8 mouse cellular contexts compared by ENCODE assay signal in the genomic region with DNA sequence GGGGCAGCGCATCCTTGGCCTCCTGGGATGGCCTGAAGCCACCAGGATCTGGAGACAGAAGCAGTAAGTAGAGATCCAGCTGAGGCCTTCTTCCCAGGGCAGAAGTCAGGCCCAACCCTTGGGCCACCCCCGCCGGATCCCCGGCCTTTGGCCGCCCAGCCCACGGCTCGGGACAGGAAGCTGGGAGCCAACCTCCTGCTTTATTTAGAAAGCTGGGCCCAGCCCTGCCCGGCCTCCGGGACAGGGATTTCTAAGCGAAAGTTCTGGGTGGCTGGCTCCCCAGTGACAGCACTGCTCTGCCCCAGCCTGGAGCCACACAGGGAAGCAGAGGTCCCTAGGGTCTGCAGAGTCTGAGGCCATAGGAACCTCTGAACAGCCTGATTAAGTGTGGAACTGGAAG. TPM values are rescaled to one million over a fixed set of nuclear protein-coding genes. Genes with fewer than 3 reads are reported as not detected.
A peak's percentile ranks its signal among the peaks of the same experiment; 100 is the strongest.
DNase-seq lines count a peak whose midpoint lies in the region; ATAC-seq and TF ChIP-seq lines count a peak whose summit lies in the region.

No protein-coding gene starts in this region.

- H3K27ac ChIP-seq in gastrocnemius, adult 2 months = peak overlapping the region; percentile 96
- H3K27ac ChIP-seq in intestine, embryonic 15.5 days = peak overlapping the region; percentile 79
- H3K27ac ChIP-seq in liver, embryonic 14.5 days = no peak overlapping the region; the same call in 1 of the 2 replicates

- no peaks in the 10 kb centered on the region for H3K27me3 ChIP-seq in intestine, embryonic 15.5 days (replicated peaks)
- H3K27me3 ChIP-seq in liver, embryonic 14.5 days (ENCODE audit: control insufficient read depth, insufficient read depth, low read length) = no peaks in the 10 kb centered on the region

- H3K4me3 ChIP-seq in gastrocnemius, adult 2 months = peak overlapping the region; percentile 80
- peak overlapping the region; percentile 94 for H3K4me3 ChIP-seq in intestine, embryonic 15.5 days (replicated peaks)
- no peak overlapping the region for H3K4me3 ChIP-seq in liver, embryonic 14.5 days (ENCODE audit: insufficient read depth in 1 of 2, low read depth in 2 of 2, low read length in 2 of 2)

- H3K36me3 ChIP-seq in intestine, embryonic 15.5 days = 0 out of 2 replicates have a peak, but pooled peaks cover 3% of the 10 kb centered on the region
- no peaks in the 10 kb centered on the region for H3K36me3 ChIP-seq in liver, embryonic 14.5 days (replicated peaks; ENCODE audit: control insufficient read depth, insufficient read depth, low read depth)

- DNase-seq in adrenal gland, adult 2 months = peak; percentile 80
- no peak for DNase-seq in adrenal gland, adult 8-10 months
- peak; percentile 85 for DNase-seq in gastrocnemius, adult 2 months
- no peak for DNase-seq in liver, embryonic 14.5 days (ENCODE audit: low read depth in 3 of 3, low spot score in 3 of 3)
- DNase-seq in cerebellum, adult 9-11 months = no peak
- no peak for DNase-seq in layer of hippocampus, adult 8-10 months (ENCODE audit: low spot score in 2 of 2)

- peaks cover 45% of the 10 kb centered on the region for H3K4me1 ChIP-seq in intestine, embryonic 15.5 days (replicated peaks)
- H3K4me1 ChIP-seq in liver, embryonic 14.5 days (replicated peaks; ENCODE audit: control insufficient read depth in 2 of 2, insufficient read depth in 2 of 2, low read length in 1 of 2) = peaks cover 17 to 30% of the 10 kb centered on the region in 2 experiments

- TF ChIP-seq EP300 in liver, embryonic 14.5 days (IDR thresholded peaks at IDR 0.05; ENCODE audit: low read depth) = no peak

- TF ChIP-seq CTCF in gastrocnemius, adult 2 months (IDR thresholded peaks at IDR 0.05) = no peak
- TF ChIP-seq CTCF in liver, embryonic 14.5 days (IDR thresholded peaks at IDR 0.05; ENCODE audit: low read depth) = no peak

- WGBS in intestine, embryonic 15.5 days = 51% methylated on average over 10 of the region's 10 CpGs
- WGBS in liver, embryonic 14.5 days (ENCODE audit: insufficient replicate concordance) = 66% methylated on average over 10 of the region's 10 CpGs

- ATAC-seq in intestine, embryonic 15.5 days = no peak
- ATAC-seq in liver, embryonic 14.5 days (ENCODE audit: insufficient read depth) = no peak
- no peak for ATAC-seq in granulocyte monocyte progenitor cell, adult 5-6 weeks (replicated peaks; ENCODE audit: poor library complexity, severe bottlenecking)

- no peaks in the 10 kb centered on the region for H3K9me3 ChIP-seq in intestine, embryonic 15.5 days
- no peaks in the 10 kb centered on the region for H3K9me3 ChIP-seq in liver, embryonic 14.5 days (ENCODE audit: control insufficient read depth, low read length)

- H3K4me2 ChIP-seq in intestine, embryonic 15.5 days (replicated peaks) = peak overlapping the region; percentile 81
- peak overlapping the region; percentile 28; the same call in 1 of the 2 replicates for H3K4me2 ChIP-seq in liver, embryonic 14.5 days (ENCODE audit: low read depth)

- intact Hi-C loops in gastrocnemius, adult 2 months (cut with DNase I) = loop anchor here (5.0 to 10.0 kb wide), 2 partner anchors 45 to 167 kb away; a partner anchor contains a TSS

- H3K9ac ChIP-seq in intestine, embryonic 15.5 days = peak overlapping the region; percentile 96
- 0 out of 2 replicates have a peak overlapping the region, but pooled peaks have one; percentile 13 for H3K9ac ChIP-seq in liver, embryonic 14.5 days (replicated peaks)

RNA-seq across cellular contexts. Expression of a gene that starts 3.2 kb away (rescaled TPM):
- 10 to 100 TPM; 76.6 to 86.0 TPM for total RNA-seq in adrenal gland, adult 2 months (2021)
- 122 and 124 TPM in 2 replicates for polyA plus RNA-seq in adrenal gland, adult 2 months (2012; rRNA removed)
- 100 to 1,000 TPM in 2 of 4 experiments, 10 to 100 TPM in 2; 90.2 to 105 (median 98.1) TPM for total RNA-seq in adrenal gland, adult 8-10 months (2022)
- 10 to 100 TPM; 25.7 to 30.3 TPM for total RNA-seq in gastrocnemius, adult 2 months (2021)
- polyA plus RNA-seq in intestine, embryonic 15.5 days (2015; fragmentation: Nextera tagmentation; extraction: Ambion mirVana) = 245 and 269 TPM in 2 replicates
- polyA plus RNA-seq in liver, embryonic 14.5 days (2012; rRNA removed) = 14.8 and 17.0 TPM in 2 replicates
- 17.3 and 17.4 TPM in 2 replicates for polyA plus RNA-seq in liver, embryonic 14.5 days (2014; fragmentation: Nextera tagmentation; extraction: Ambion mirVana)
- 17.0 and 25.7 TPM in 2 replicates for total RNA-seq in granulocyte monocyte progenitor cell, adult 5-6 weeks (2014; fragmentation: Nextera tagmentation)
- total RNA-seq in granulocyte monocyte progenitor cell, adult 5-6 weeks (2017) = 4.9 and 6.4 TPM in 2 replicates
- 100 to 1,000 TPM; 106 to 120 (median 114) TPM for total RNA-seq in layer of hippocampus, adult 8-10 months (2022)

RNA-seq across cellular contexts. Expression of a gene that starts 17.5 kb away (rescaled TPM):
- 1,000 to 10,000 TPM; 1,028 to 1,195 TPM for total RNA-seq in adrenal gland, adult 2 months (2021)
- 3,784 and 4,442 TPM in 2 replicates for polyA plus RNA-seq in adrenal gland, adult 2 months (2012; rRNA removed)
- total RNA-seq in adrenal gland, adult 8-10 months (2022) = 1,000 to 10,000 TPM in 3 of 4 experiments, 100 to 1,000 TPM in 1; 989 to 1,424 (median 1,166) TPM
- 100 to 1,000 TPM; 847 to 871 TPM for total RNA-seq in gastrocnemius, adult 2 months (2021)
- 743 and 808 TPM in 2 replicates for polyA plus RNA-seq in intestine, embryonic 15.5 days (2015; fragmentation: Nextera tagmentation; extraction: Ambion mirVana)
- polyA plus RNA-seq in liver, embryonic 14.5 days (2012; rRNA removed) = 113 and 134 TPM in 2 replicates
- 139 and 156 TPM in 2 replicates for polyA plus RNA-seq in liver, embryonic 14.5 days (2014; fragmentation: Nextera tagmentation; extraction: Ambion mirVana)
- total RNA-seq in granulocyte monocyte progenitor cell, adult 5-6 weeks (2014; fragmentation: Nextera tagmentation) = 216 and 220 TPM in 2 replicates
- 151 and 250 TPM in 2 replicates for total RNA-seq in granulocyte monocyte progenitor cell, adult 5-6 weeks (2017)
- total RNA-seq in layer of hippocampus, adult 8-10 months (2022) = 100 to 1,000 TPM; 659 to 695 (median 670) TPM

RNA-seq across cellular contexts. Expression of a gene that starts 17.8 kb away (rescaled TPM):
- 1 to 10 TPM; 1.1 to 2.2 TPM for total RNA-seq in adrenal gland, adult 2 months (2021)
- 1.4 and 1.9 TPM in 2 replicates for polyA plus RNA-seq in adrenal gland, adult 2 months (2012; rRNA removed)
- total RNA-seq in adrenal gland, adult 8-10 months (2022) = 1 to 10 TPM in 3 of 4 experiments, under 1 TPM in 1; 0.70 to 2.2 (median 1.6) TPM
- total RNA-seq in gastrocnemius, adult 2 months (2021) = under 1 TPM; 0.26 to 0.53 TPM
- 0.92 and 0.97 TPM in 2 replicates for polyA plus RNA-seq in intestine, embryonic 15.5 days (2015; fragmentation: Nextera tagmentation; extraction: Ambion mirVana)
- 4.2 and 4.6 TPM in 2 replicates for polyA plus RNA-seq in liver, embryonic 14.5 days (2012; rRNA removed)
- 3.2 and 4.7 TPM in 2 replicates for polyA plus RNA-seq in liver, embryonic 14.5 days (2014; fragmentation: Nextera tagmentation; extraction: Ambion mirVana)
- total RNA-seq in granulocyte monocyte progenitor cell, adult 5-6 weeks (2014; fragmentation: Nextera tagmentation) = 30.0 and 31.7 TPM in 2 replicates
- 23.8 and 34.6 TPM in 2 replicates for total RNA-seq in granulocyte monocyte progenitor cell, adult 5-6 weeks (2017)
- 1 to 10 TPM; 2.5 to 9.7 (median 5.7) TPM for total RNA-seq in layer of hippocampus, adult 8-10 months (2022)

RNA-seq across cellular contexts. Expression of a gene that starts 32.6 kb away (rescaled TPM):
- total RNA-seq in adrenal gland, adult 2 months (2021) = 10 to 100 TPM; 50.4 to 51.0 TPM
- polyA plus RNA-seq in adrenal gland, adult 2 months (2012; rRNA removed) = 417 and 691 TPM in 2 replicates
- total RNA-seq in adrenal gland, adult 8-10 months (2022) = 100 to 1,000 TPM in 2 of 4 experiments, 10 to 100 TPM in 2; 50.6 to 211 (median 117) TPM
- 1 to 10 TPM; 5.6 to 7.3 TPM for total RNA-seq in gastrocnemius, adult 2 months (2021)
- 14.5 and 17.8 TPM in 2 replicates for polyA plus RNA-seq in intestine, embryonic 15.5 days (2015; fragmentation: Nextera tagmentation; extraction: Ambion mirVana)
- polyA plus RNA-seq in liver, embryonic 14.5 days (2012; rRNA removed) = 5.2 and 6.5 TPM in 2 replicates
- polyA plus RNA-seq in liver, embryonic 14.5 days (2014; fragmentation: Nextera tagmentation; extraction: Ambion mirVana) = 0.82 and 0.90 TPM in 2 replicates
- total RNA-seq in granulocyte monocyte progenitor cell, adult 5-6 weeks (2014; fragmentation: Nextera tagmentation) = 4.4 and 5.0 TPM in 2 replicates
- 0.17 and 2.4 TPM in 2 replicates for total RNA-seq in granulocyte monocyte progenitor cell, adult 5-6 weeks (2017)
- 10 to 100 TPM; 34.5 to 59.9 (median 38.5) TPM for total RNA-seq in layer of hippocampus, adult 8-10 months (2022)

RNA-seq across cellular contexts. Expression of a gene that starts 41.9 kb away (rescaled TPM):
- total RNA-seq in adrenal gland, adult 2 months (2021) = 1 to 10 TPM in 1 of 2 experiments, under 1 TPM in 1; 0.98 to 1.6 TPM
- polyA plus RNA-seq in adrenal gland, adult 2 months (2012; rRNA removed) = 3.5 and 3.6 TPM in 2 replicates
- 1 to 10 TPM in 2 of 4 experiments, under 1 TPM in 2; 0.56 to 1.7 (median 0.92) TPM for total RNA-seq in adrenal gland, adult 8-10 months (2022)
- total RNA-seq in gastrocnemius, adult 2 months (2021) = 1 to 10 TPM in 1 of 2 experiments, under 1 TPM in 1; 0.97 to 1.2 TPM
- polyA plus RNA-seq in intestine, embryonic 15.5 days (2015; fragmentation: Nextera tagmentation; extraction: Ambion mirVana) = 1.0 and 1.1 TPM in 2 replicates
- 1.5 and 1.8 TPM in 2 replicates for polyA plus RNA-seq in liver, embryonic 14.5 days (2012; rRNA removed)
- 1.4 and 1.5 TPM in 2 replicates for polyA plus RNA-seq in liver, embryonic 14.5 days (2014; fragmentation: Nextera tagmentation; extraction: Ambion mirVana)
- total RNA-seq in granulocyte monocyte progenitor cell, adult 5-6 weeks (2014; fragmentation: Nextera tagmentation) = 7.8 and 10.5 TPM in 2 replicates
- total RNA-seq in granulocyte monocyte progenitor cell, adult 5-6 weeks (2017) = 7.0 and 9.2 TPM in 2 replicates
- total RNA-seq in layer of hippocampus, adult 8-10 months (2022) = under 1 TPM; 0.51 to 0.80 (median 0.58) TPM

Comparison
In these comparisons a context has a peak if more than half of its experiments do, and no peak if none do; other contexts are left out.
1. DNase-seq: peak in adrenal gland, adult 2 months (single experiment) and gastrocnemius, adult 2 months (single experiment); none in adrenal gland, adult 8-10 months (single experiment), liver, embryonic 14.5 days (0 of 3), cerebellum, adult 9-11 months (single experiment) and layer of hippocampus, adult 8-10 months (0 of 2).
2. H3K4me3 ChIP-seq: peak in gastrocnemius, adult 2 months (single experiment) and intestine, embryonic 15.5 days (single experiment); none in liver, embryonic 14.5 days (0 of 2).